Mouse (Mus musculus): ENCODE measurements around the gene Hnrnpl. TPM values are rescaled to one million over a fixed set of nuclear protein-coding genes. Genes with fewer than 3 reads are reported as not detected.

Hnrnpl gene
- total and polyA plus RNA-seq, 3 experiments = 296 to 645 (median 371) TPM

DNA sequence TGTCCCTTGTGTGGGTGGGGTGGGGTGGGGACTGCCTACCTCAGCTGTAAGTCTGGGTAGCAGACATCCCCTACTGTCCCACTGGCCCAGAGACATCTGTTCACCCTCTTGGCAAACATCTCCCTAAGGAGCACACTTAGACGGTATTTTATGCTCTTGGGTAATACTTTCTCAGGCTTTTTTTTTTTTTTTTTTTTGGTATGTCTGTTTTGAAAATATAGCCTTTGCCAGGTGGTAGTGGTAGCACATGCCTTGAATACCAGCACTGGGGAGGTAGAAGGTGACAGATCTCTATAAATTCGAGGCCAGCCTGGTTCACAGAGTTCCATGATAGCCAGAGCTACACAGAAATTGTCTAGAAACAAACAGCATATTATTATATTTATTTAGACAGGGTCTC lies 15.6 kb downstream of the Hnrnpl start:
- no peak for DNase-seq (ENCODE audit: extremely low read depth)
- H3K4me3 ChIP-seq (replicated peaks in 1 of 3; ENCODE audit: low read depth in 2 of 3, low read length in 2 of 3, poor library complexity in 1 of 3) = no peak overlapping the region
- H3K9ac ChIP-seq (ENCODE audit: insufficient read depth, low read depth) = no peak overlapping the region
- H3K27me3 ChIP-seq (replicated peaks) = no peaks in the 10 kb centered on the region
- in situ Hi-C loops (cut with MboI; ENCODE audit: low pct_ligation_motif_present, low pct_unique_long_range_greater_than_20kb, low sequenced_read_pairs) (no loop called here), dilution Hi-C loops (cut with MboI; ENCODE audit: extremely low pct_ligation_motif_present, extremely low pct_unique_long_range_greater_than_20kb, low sequenced_read_pairs) (no loop called here)
- peaks cover 27 to 67% of the 10 kb centered on the region in 2 experiments for H3K4me1 ChIP-seq (ENCODE audit: control insufficient read depth in 1 of 2, insufficient read depth in 2 of 2)
- H3K9me3 ChIP-seq (replicated peaks; ENCODE audit: low read length) = no peaks in the 10 kb centered on the region
- TF ChIP-seq TCF12 (IDR thresholded peaks at IDR 0.05; ENCODE audit: low read depth, low read length) (no peak), IRF4 (IDR thresholded peaks at IDR 0.05; ENCODE audit: low read depth, low read length) (no peak), PAX5 (IDR thresholded peaks at IDR 0.05; ENCODE audit: low read length) (no peak), MXI1 (IDR thresholded peaks at IDR 0.05; ENCODE audit: low read depth, low read length) (no peak), JUN (IDR thresholded peaks at IDR 0.05; ENCODE audit: insufficient read depth, low read depth, low read length) (no peak), ETS1 (conservative IDR thresholded peaks at IDR 0.05; ENCODE audit: low read depth, low read length) (no peak; the same call in none of the 2 replicates), ZNF384 (IDR thresholded peaks at IDR 0.05; ENCODE audit: low read depth, low read length) (peak; percentile 87), POLR2A (IDR thresholded peaks at IDR 0.05; ENCODE audit: low read depth, low read length) (no peak), USF1 (IDR thresholded peaks at IDR 0.05; ENCODE audit: low read depth, low read length) (no peak)
- no peak overlapping the region; the same call in 1 of the 2 replicates for H3K27ac ChIP-seq (ENCODE audit: insufficient read depth, low read depth)
- H3K36me3 ChIP-seq (replicated peaks in 1 of 2; ENCODE audit: control insufficient read depth in 1 of 2, insufficient read depth in 1 of 2, low read length in 1 of 2) = peaks cover 36 to 46% of the 10 kb centered on the region in 2 experiments
- H3K79me2 ChIP-seq (replicated peaks; ENCODE audit: control insufficient read depth, extremely low read depth, insufficient read depth, poor library complexity, severe bottlenecking) = 0 out of 2 replicates have a peak, but pooled peaks cover 8% of the 10 kb centered on the region
- no peak overlapping the region for H3K4me2 ChIP-seq (ENCODE audit: insufficient read depth, low read depth, poor library complexity, severe bottlenecking)

GRCm38 (mm10) chr7:28824941-28825685 lies 16.8 kb downstream of the Hnrnpl start, which contains the start of gene Ech1:
Gene Ech1 (plus strand): TSS chr7:28825217.
- Histone ChIP-seq H3K36me3 (replicated peaks in 1 of 2; ENCODE audit: control insufficient read depth in 1 of 2, insufficient read depth in 1 of 2, low read length in 1 of 2) (peaks cover 33 to 45% of the 10 kb centered on the region in 2 experiments), H3K4me2 (ENCODE audit: insufficient read depth, low read depth, poor library complexity, severe bottlenecking) (peak within 1 kb of the TSS; percentile 58), H3K27me3 (replicated peaks) (no peaks in the 10 kb centered on the region), H3K27ac (ENCODE audit: insufficient read depth, low read depth) (peak within 1 kb of the TSS; percentile 26), H3K9ac (ENCODE audit: insufficient read depth, low read depth) (peak within 1 kb of the TSS; percentile 78), H3K9me3 (replicated peaks; ENCODE audit: low read length) (peaks cover 5% of the 10 kb centered on the region), H3K4me3 (replicated peaks in 1 of 3; ENCODE audit: low read depth in 2 of 3, low read length in 2 of 3, poor library complexity in 1 of 3) (peak within 1 kb of the TSS; percentile 56 to 58 (median 57)), H3K79me2 (replicated peaks; ENCODE audit: control insufficient read depth, extremely low read depth, insufficient read depth, poor library complexity, severe bottlenecking) (0 out of 2 replicates have a peak, but pooled peaks cover 2% of the 10 kb centered on the region), H3K4me1 (ENCODE audit: control insufficient read depth in 1 of 2, insufficient read depth in 2 of 2) (peaks cover 23 to 57% of the 10 kb centered on the region in 2 experiments)
- dilution Hi-C loops (cut with MboI; ENCODE audit: extremely low pct_ligation_motif_present, extremely low pct_unique_long_range_greater_than_20kb, low sequenced_read_pairs) = no loop called here
- DNase-seq (ENCODE audit: extremely low read depth) = peak; percentile 93
- in situ Hi-C loops (cut with MboI; ENCODE audit: low pct_ligation_motif_present, low pct_unique_long_range_greater_than_20kb, low sequenced_read_pairs) = loop anchor here (5.0 kb wide), 1 partner anchor 42 kb away; no protein-coding TSS in a partner anchor
- TF ChIP-seq ZMIZ1 (IDR thresholded peaks at IDR 0.05; ENCODE audit: low read depth, low read length) = peak; percentile 87
- TF ChIP-seq HCFC1 (IDR thresholded peaks at IDR 0.05; ENCODE audit: low read depth, low read length) = peak; percentile 94
- no peak for TF ChIP-seq MAFK (IDR thresholded peaks at IDR 0.05; ENCODE audit: insufficient replicate concordance, low read length)
- no peak for TF ChIP-seq USF2 (conservative IDR thresholded peaks at IDR 0.05; ENCODE audit: low read depth, low read length)
- peak; percentile 61 for TF ChIP-seq IRF4 (IDR thresholded peaks at IDR 0.05; ENCODE audit: low read depth, low read length)
- no peak; the same call in 1 of the 2 replicates for TF ChIP-seq ZKSCAN1 (IDR thresholded peaks at IDR 0.05; ENCODE audit: borderline replicate concordance, low read depth, low read length)
- peak; percentile 100 for TF ChIP-seq ZNF384 (IDR thresholded peaks at IDR 0.05; ENCODE audit: low read depth, low read length)
- peak; percentile 72; the same call in 1 of the 2 replicates for TF ChIP-seq MAX (IDR thresholded peaks at IDR 0.05; ENCODE audit: low read length)
- no peak for TF ChIP-seq POLR2AphosphoS2 (IDR thresholded peaks at IDR 0.05; ENCODE audit: low read depth, low read length)
- no peak for TF ChIP-seq RAD21 (IDR thresholded peaks at IDR 0.05; ENCODE audit: low read depth, low read length)
- peak; percentile 78 for TF ChIP-seq SIN3A (IDR thresholded peaks at IDR 0.05; ENCODE audit: low read length)
- TF ChIP-seq PAX5 (IDR thresholded peaks at IDR 0.05; ENCODE audit: low read length) = no peak
- TF ChIP-seq EP300 (IDR thresholded peaks at IDR 0.05; ENCODE audit: low read length) = no peak
- TF ChIP-seq KAT2A (IDR thresholded peaks at IDR 0.05; ENCODE audit: insufficient replicate concordance, low read length) = peak; percentile 85; the same call in 1 of the 2 replicates
- TF ChIP-seq RCOR1 (conservative IDR thresholded peaks at IDR 0.05; ENCODE audit: low read depth, low read length) = peak; percentile 99
- peak; percentile 79; the same call in 1 of the 2 replicates for TF ChIP-seq CHD1 (IDR thresholded peaks at IDR 0.05; ENCODE audit: low read depth, low read length)
- peak; percentile 46; the same call in 1 of the 2 replicates for TF ChIP-seq MEF2A (IDR thresholded peaks at IDR 0.05; ENCODE audit: borderline replicate concordance, low read depth, low read length)
- no peak; the same call in 1 of the 2 replicates for TF ChIP-seq UBTF (IDR thresholded peaks at IDR 0.05; ENCODE audit: low read depth, low read length)
- no peak for TF ChIP-seq USF1 (IDR thresholded peaks at IDR 0.05; ENCODE audit: low read depth, low read length)
- peak; percentile 77 for TF ChIP-seq MXI1 (IDR thresholded peaks at IDR 0.05; ENCODE audit: low read depth, low read length)
- no peak for TF ChIP-seq JUND (conservative IDR thresholded peaks at IDR 0.05; ENCODE audit: low read depth, low read length)
- 0 out of 2 replicates have a peak, but pooled peaks have one; percentile 54 for TF ChIP-seq MAZ (IDR thresholded peaks at IDR 0.05; ENCODE audit: low read depth, low read length)
- no peak; the same call in 1 of the 2 replicates for TF ChIP-seq TBP (conservative IDR thresholded peaks at IDR 0.05; ENCODE audit: low read depth, low read length)
- no peak; the same call in 1 of the 2 replicates for TF ChIP-seq ETS1 (conservative IDR thresholded peaks at IDR 0.05; ENCODE audit: low read depth, low read length)
- TF ChIP-seq TCF12 (IDR thresholded peaks at IDR 0.05; ENCODE audit: low read depth, low read length) = peak; percentile 82
- TF ChIP-seq CHD2 (IDR thresholded peaks at IDR 0.05; ENCODE audit: low read length) = peak; percentile 42; the same call in 1 of the 2 replicates
- TF ChIP-seq CTCF (conservative IDR thresholded peaks at IDR 0.05 in 1 of 2, IDR thresholded peaks at IDR 0.05 in 1 of 2; ENCODE audit: low read depth in 2 of 2, low read length in 2 of 2) = no peak
- no peak for TF ChIP-seq JUN (IDR thresholded peaks at IDR 0.05; ENCODE audit: insufficient read depth, low read depth, low read length)

Data from CH12.LX (cell line).